Mouse (Mus musculus): ENCODE results near the gene Caprin2. TPM values are rescaled to one million over a fixed set of nuclear protein-coding genes. Genes with fewer than 3 reads are reported as not detected.

Gene Caprin2
- total and polyA plus RNA-seq, 2 experiments from 2014 or later: 4.1 to 16.9 TPM

GRCm38 (mm10) chr6:148838460-148838859 lies 57.6 kb downstream of the Caprin2 start:
- no peak for TF ChIP-seq CTCF (IDR thresholded peaks at IDR 0.05; ENCODE audit: low read depth)
- Histone ChIP-seq H3K27me3 (ENCODE audit: insufficient read depth, low read length) (no peaks in the 10 kb centered on the region), H3K27ac (ENCODE audit: low read depth, low read length) (no peak overlapping the region), H3K4me1 (ENCODE audit: insufficient read depth) (no peaks in the 10 kb centered on the region), H3K9me3 (ENCODE audit: low read length) (no peaks in the 10 kb centered on the region), H3K4me2 (ENCODE audit: low read depth) (no peak overlapping the region), H3K4me3 (ENCODE audit: low read depth, low read length) (no peak overlapping the region), H3K36me3 (ENCODE audit: insufficient read depth) (no peaks in the 10 kb centered on the region), H3K9ac (no peak overlapping the region)
- ATAC-seq (no peak), DNase-seq (no peak)

DNA sequence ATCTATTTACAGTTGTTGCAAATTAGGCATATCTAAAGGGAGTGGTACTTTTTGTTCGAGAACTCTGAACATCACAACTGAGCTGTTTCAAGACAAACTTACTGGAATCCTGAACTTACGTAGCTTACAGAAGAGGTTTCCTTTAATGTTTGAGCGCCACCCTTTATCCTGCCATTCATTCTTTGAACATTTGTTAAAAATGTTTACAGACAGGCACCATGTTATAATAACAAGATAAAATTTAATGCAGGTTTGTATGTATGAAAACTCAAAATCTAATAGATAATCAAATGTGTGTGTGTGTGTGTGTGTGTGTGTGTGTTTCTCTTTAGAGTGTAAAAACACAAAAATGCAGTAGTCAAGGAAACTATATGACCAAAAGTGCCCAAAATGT lies 64.3 kb downstream of the Caprin2 start:
- peak overlapping the region; percentile 84 for H3K4me3 ChIP-seq (ENCODE audit: low read depth, low read length)
- no peaks in the 10 kb centered on the region for H3K27me3 ChIP-seq (ENCODE audit: insufficient read depth, low read length)
- TF ChIP-seq CTCF (IDR thresholded peaks at IDR 0.05; ENCODE audit: low read depth): no peak
- H3K4me1 ChIP-seq (ENCODE audit: insufficient read depth): peaks cover 6% of the 10 kb centered on the region; the same call in 1 of the 2 replicates
- peak overlapping the region; percentile 69 for H3K4me2 ChIP-seq (ENCODE audit: low read depth)
- H3K36me3 ChIP-seq (ENCODE audit: insufficient read depth): no peaks in the 10 kb centered on the region
- H3K9ac ChIP-seq: peak overlapping the region; percentile 71; the same call in 1 of the 2 replicates
- DNase-seq (no peak), ATAC-seq (no peak; the same call in 1 of the 2 replicates)
- no peaks in the 10 kb centered on the region for H3K9me3 ChIP-seq (ENCODE audit: low read length)
- 25% methylated on average over 3 of the region's 3 CpGs for WGBS
- H3K27ac ChIP-seq (ENCODE audit: low read depth, low read length): no peak overlapping the region

- peak within 1 kb of the TSS; percentile 69 for H3K4me2 ChIP-seq (ENCODE audit: low read depth)
- peak within 1 kb of the TSS; percentile 84 for H3K4me3 ChIP-seq (ENCODE audit: low read depth, low read length)
- TF ChIP-seq CTCF (IDR thresholded peaks at IDR 0.05; ENCODE audit: low read depth): peak; percentile 33; the same call in 1 of the 2 replicates
- peak within 1 kb of the TSS; percentile 71 for H3K9ac ChIP-seq
- no peak within 1 kb of the TSS for H3K27ac ChIP-seq (ENCODE audit: low read depth, low read length)
- no peaks in the 10 kb centered on the region for H3K36me3 ChIP-seq (ENCODE audit: insufficient read depth)
- WGBS: 2% methylated on average over 47 of the region's 47 CpGs
- H3K9me3 ChIP-seq (ENCODE audit: low read length): no peaks in the 10 kb centered on the region
- DNase-seq (peak; percentile 95), ATAC-seq (peak; percentile 99)
- no peaks in the 10 kb centered on the region for H3K27me3 ChIP-seq (ENCODE audit: insufficient read depth, low read length)
- H3K4me1 ChIP-seq (ENCODE audit: insufficient read depth): peaks cover 6% of the 10 kb centered on the region; the same call in 1 of the 2 replicates
Measured at GRCm38 (mm10) chr6:148830748-148831727, 65.0 kb downstream of the Caprin2 start, which contains the start of gene Ipo8. Gene Ipo8, minus strand, starts transcription at chr6:148831467.

GRCm38 (mm10) chr6:148830355-148830747 lies 65.7 kb downstream of the Caprin2 start:
- 0% methylated on average over 3 of the region's 3 CpGs for whole genome bisulfite sequencing
- no peak for DNase-seq
- peak overlapping the region; percentile 71 for H3K9ac ChIP-seq
- H3K4me2 ChIP-seq (ENCODE audit: low read depth): peak overlapping the region; percentile 69
- ATAC-seq: no peak
- TF ChIP-seq CTCF (IDR thresholded peaks at IDR 0.05; ENCODE audit: low read depth): no peak
- H3K27me3 ChIP-seq (ENCODE audit: insufficient read depth, low read length): no peaks in the 10 kb centered on the region
- H3K4me1 ChIP-seq (ENCODE audit: insufficient read depth): peaks cover 6% of the 10 kb centered on the region; the same call in 1 of the 2 replicates
- H3K4me3 ChIP-seq (ENCODE audit: low read depth, low read length): peak overlapping the region; percentile 84
- no peaks in the 10 kb centered on the region for H3K9me3 ChIP-seq (ENCODE audit: low read length)
- no peaks in the 10 kb centered on the region for H3K36me3 ChIP-seq (ENCODE audit: insufficient read depth)
- no peak overlapping the region for H3K27ac ChIP-seq (ENCODE audit: low read depth, low read length)

DNA sequence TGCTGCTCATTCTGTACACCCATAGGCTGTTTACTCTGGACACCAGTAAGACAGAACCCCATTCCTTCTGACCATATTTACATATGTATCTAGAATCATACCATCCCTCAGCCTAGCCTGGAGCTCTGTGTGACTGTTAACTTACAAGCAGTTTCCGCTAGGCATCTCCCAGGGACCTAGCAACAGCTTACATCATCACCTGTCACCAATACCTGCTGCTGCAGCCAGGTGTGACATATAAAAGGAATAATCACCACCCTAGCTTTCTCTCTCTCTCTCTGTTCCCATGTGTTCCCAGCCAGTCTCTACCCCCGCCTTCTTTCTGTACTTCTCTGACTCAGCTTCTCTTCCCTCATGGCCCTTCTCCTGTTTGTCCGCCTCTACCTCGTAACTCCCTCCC lies 69.9 kb downstream of the Caprin2 start:
- Histone ChIP-seq H3K27ac (ENCODE audit: low read depth, low read length) (no peak overlapping the region), H3K4me1 (ENCODE audit: insufficient read depth) (peaks cover 6% of the 10 kb centered on the region; the same call in 1 of the 2 replicates), H3K4me2 (ENCODE audit: low read depth) (no peak overlapping the region), H3K27me3 (ENCODE audit: insufficient read depth, low read length) (no peaks in the 10 kb centered on the region), H3K9ac (no peak overlapping the region), H3K4me3 (ENCODE audit: low read depth, low read length) (no peak overlapping the region), H3K36me3 (ENCODE audit: insufficient read depth) (peaks cover 13% of the 10 kb centered on the region), H3K9me3 (ENCODE audit: low read length) (no peaks in the 10 kb centered on the region)
- TF ChIP-seq CTCF (IDR thresholded peaks at IDR 0.05; ENCODE audit: low read depth): no peak
- ATAC-seq (no peak), DNase-seq (no peak)
- 88% methylated on average over 4 of the region's 4 CpGs for WGBS

DNA sequence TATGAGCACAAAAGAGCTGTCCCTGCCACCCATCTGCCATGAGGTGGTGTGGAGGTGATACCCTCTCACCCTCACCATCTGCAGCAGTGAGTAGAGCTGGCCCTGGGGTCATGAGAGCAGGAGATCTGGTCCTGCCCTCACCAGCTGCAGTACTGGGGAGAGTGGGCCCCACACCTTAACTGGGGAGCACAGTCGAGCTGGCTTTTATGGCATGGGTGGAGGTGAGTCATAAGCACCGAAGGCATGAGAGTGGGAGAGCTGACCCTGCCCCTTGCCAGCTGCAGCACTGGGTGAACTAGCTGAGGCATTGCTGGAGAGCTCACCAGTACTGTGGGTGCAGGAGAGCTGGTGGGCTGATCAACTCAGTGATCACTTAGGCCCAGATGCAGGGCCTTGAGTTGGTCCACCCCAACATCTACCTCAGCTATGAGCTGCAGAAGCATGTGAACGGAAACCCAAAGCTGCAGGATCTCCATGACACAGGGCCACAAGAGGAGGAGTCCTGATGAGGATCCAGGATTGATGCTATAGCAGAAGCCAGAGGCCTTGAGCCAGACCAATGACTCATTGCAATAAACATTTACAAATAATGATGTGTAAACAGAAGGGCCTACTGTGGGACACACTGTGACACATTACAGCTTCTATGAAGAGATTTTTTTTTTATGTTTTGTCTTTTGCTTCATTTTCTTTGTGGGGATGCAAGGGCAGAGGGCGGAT lies 77.3 kb downstream of the Caprin2 start:
- Histone ChIP-seq H3K27ac (ENCODE audit: low read depth, low read length) (no peak overlapping the region), H3K4me3 (ENCODE audit: low read depth, low read length) (no peak overlapping the region), H3K36me3 (ENCODE audit: insufficient read depth) (peaks cover 52% of the 10 kb centered on the region), H3K9ac (no peak overlapping the region), H3K9me3 (ENCODE audit: low read length) (no peaks in the 10 kb centered on the region), H3K4me1 (ENCODE audit: insufficient read depth) (no peaks in the 10 kb centered on the region), H3K4me2 (ENCODE audit: low read depth) (no peak overlapping the region), H3K27me3 (ENCODE audit: insufficient read depth, low read length) (no peaks in the 10 kb centered on the region)
- DNase-seq (no peak), ATAC-seq (no peak)
- no peak for TF ChIP-seq CTCF (IDR thresholded peaks at IDR 0.05; ENCODE audit: low read depth)
- 95% methylated on average over 4 of the region's 4 CpGs for WGBS

Measured in forebrain, postnatal 0 days (tissue).